Mouse (Mus musculus): ENCODE results near the gene Carmil1.

DNA sequence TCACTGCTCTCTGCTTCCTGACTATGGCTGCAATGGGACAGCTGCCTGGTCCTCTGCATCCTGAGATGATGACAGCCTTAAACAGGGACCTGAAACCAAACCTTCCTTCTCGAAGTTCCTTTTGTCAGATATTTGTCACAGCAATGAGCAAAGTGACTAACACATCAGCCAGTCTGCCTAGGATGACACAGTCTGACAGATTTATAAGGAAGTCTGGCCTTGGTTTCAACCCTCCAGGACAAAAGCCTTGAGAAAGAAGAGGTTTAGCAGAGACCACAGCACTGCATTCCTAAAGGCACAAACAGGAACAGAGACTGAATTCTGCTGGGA is 175.3 kb downstream of the Carmil1 start:
- no peak for TF ChIP-seq CEBPB (IDR thresholded peaks at IDR 0.05; ENCODE audit: low read depth)
- no peak for TF ChIP-seq CTCF (IDR thresholded peaks at IDR 0.05; ENCODE audit: control insufficient read depth, insufficient read depth, insufficient read length)
